Mouse (Mus musculus): ENCODE results near the gene Fam160a2. TPM values are rescaled to one million over a fixed set of nuclear protein-coding genes. Genes with fewer than 3 reads are reported as not detected.

Gene Fam160a2
- polyA plus RNA-seq, 1 experiment from 2014 or later = 43.7 TPM

GRCm38 (mm10) chr7:105342170-105342569 lies 57.7 kb downstream of the Fam160a2 start, which contains the start of gene Olfr691:
Gene Olfr691, minus strand, starts transcription at chr7:105342270.
- Histone ChIP-seq H3K36me3 (ENCODE audit: control insufficient read depth, insufficient read depth, low read length) (no peaks in the 10 kb centered on the region), H3K4me2 (ENCODE audit: low read length) (no peak within 1 kb of the TSS), H3K9ac (ENCODE audit: low read depth, low read length) (no peak within 1 kb of the TSS), H3K9me3 (replicated peaks; ENCODE audit: control insufficient read depth, low read length, poor library complexity, severe bottlenecking) (no peaks in the 10 kb centered on the region), H3K27ac (ENCODE audit: low read length) (no peak within 1 kb of the TSS), H3K27me3 (ENCODE audit: control insufficient read depth, insufficient read depth, low read depth, low read length) (no peaks in the 10 kb centered on the region), H3K4me1 (ENCODE audit: control insufficient read depth, insufficient read depth, low read length) (no peaks in the 10 kb centered on the region), H3K4me3 (ENCODE audit: low read depth, low read length) (no peak within 1 kb of the TSS)
- no peak; the same call in 1 of the 2 replicates for ATAC-seq
- WGBS = 67% methylated on average over 1 of the region's 1 CpGs

GRCm38 (mm10) chr7:105334004-105334403 lies 65.8 kb downstream of the Fam160a2 start, which contains the start of gene Olfr690:
Gene Olfr690, minus strand, starts transcription at chr7:105334104.
- ATAC-seq = no peak
- H3K27ac ChIP-seq (ENCODE audit: low read length) = no peak within 1 kb of the TSS
- no peaks in the 10 kb centered on the region for H3K9me3 ChIP-seq (replicated peaks; ENCODE audit: control insufficient read depth, low read length, poor library complexity, severe bottlenecking)
- H3K27me3 ChIP-seq (ENCODE audit: control insufficient read depth, insufficient read depth, low read depth, low read length) = no peaks in the 10 kb centered on the region
- H3K4me3 ChIP-seq (ENCODE audit: low read depth, low read length) = no peak within 1 kb of the TSS
- WGBS = 74% methylated on average over 1 of the region's 1 CpGs
- H3K4me2 ChIP-seq (ENCODE audit: low read length) = no peak within 1 kb of the TSS
- H3K4me1 ChIP-seq (ENCODE audit: control insufficient read depth, insufficient read depth, low read length) = no peaks in the 10 kb centered on the region
- no peaks in the 10 kb centered on the region for H3K36me3 ChIP-seq (ENCODE audit: control insufficient read depth, insufficient read depth, low read length)
- H3K9ac ChIP-seq (ENCODE audit: low read depth, low read length) = no peak within 1 kb of the TSS

- Histone ChIP-seq H3K4me3 (ENCODE audit: low read depth, low read length) (no peak overlapping the region), H3K36me3 (ENCODE audit: control insufficient read depth, insufficient read depth, low read length) (no peaks in the 10 kb centered on the region), H3K9me3 (replicated peaks; ENCODE audit: control insufficient read depth, low read length, poor library complexity, severe bottlenecking) (no peaks in the 10 kb centered on the region), H3K9ac (ENCODE audit: low read depth, low read length) (no peak overlapping the region), H3K27me3 (ENCODE audit: control insufficient read depth, insufficient read depth, low read depth, low read length) (no peaks in the 10 kb centered on the region), H3K4me2 (ENCODE audit: low read length) (no peak overlapping the region), H3K27ac (ENCODE audit: low read length) (no peak overlapping the region), H3K4me1 (ENCODE audit: control insufficient read depth, insufficient read depth, low read length) (no peaks in the 10 kb centered on the region)
- WGBS = 70% methylated on average over 2 of the region's 2 CpGs
- ATAC-seq = no peak
Measured at GRCm38 (mm10) chr7:105325302-105325701, 74.6 kb downstream of the Fam160a2 start.

Other genes with a start within 250 kb of the Fam160a2 start
- not detected in 2 replicates for gene Olfr684, start 236.4 kb downstream of the Fam160a2 start, polyA plus RNA-seq (2015; fragmentation: Nextera tagmentation; extraction: Ambion mirVana)
- not detected in 2 replicates for gene Olfr685, start 214.0 kb downstream of the Fam160a2 start, polyA plus RNA-seq (2015; fragmentation: Nextera tagmentation; extraction: Ambion mirVana)
- gene Olfr686, start 192.6 kb downstream of the Fam160a2 start, polyA plus RNA-seq (2015; fragmentation: Nextera tagmentation; extraction: Ambion mirVana) = not detected in 2 replicates
- gene Olfr688, start 112.0 kb downstream of the Fam160a2 start, polyA plus RNA-seq (2015; fragmentation: Nextera tagmentation; extraction: Ambion mirVana) = not detected in 2 replicates
- 0.19 TPM in 1 of 2 replicates, not detected in the other for gene Olfr689, start 88.9 kb downstream of the Fam160a2 start, polyA plus RNA-seq (2015; fragmentation: Nextera tagmentation; extraction: Ambion mirVana)
- not detected in 2 replicates for gene Olfr690, start 66.0 kb downstream of the Fam160a2 start, polyA plus RNA-seq (2015; fragmentation: Nextera tagmentation; extraction: Ambion mirVana)
- gene Olfr691, start 57.8 kb downstream of the Fam160a2 start, polyA plus RNA-seq (2015; fragmentation: Nextera tagmentation; extraction: Ambion mirVana) = 0.19 and 0.21 TPM in 2 replicates
- gene Olfr692, start 31.8 kb downstream of the Fam160a2 start, polyA plus RNA-seq (2015; fragmentation: Nextera tagmentation; extraction: Ambion mirVana) = not detected in 2 replicates
- not detected in 2 replicates for gene Gm5901, start 25.0 kb downstream of the Fam160a2 start, polyA plus RNA-seq (2015; fragmentation: Nextera tagmentation; extraction: Ambion mirVana)
- 0.14 and 0.25 TPM in 2 replicates for gene Cnga4, start 4.5 kb upstream of the Fam160a2 start, polyA plus RNA-seq (2015; fragmentation: Nextera tagmentation; extraction: Ambion mirVana)
- gene Cckbr, start 25.7 kb upstream of the Fam160a2 start, polyA plus RNA-seq (2015; fragmentation: Nextera tagmentation; extraction: Ambion mirVana) = 6.2 and 8.5 TPM in 2 replicates
- 28.6 and 31.0 TPM in 2 replicates for gene Cavin3, start 82.2 kb upstream of the Fam160a2 start, polyA plus RNA-seq (2015; fragmentation: Nextera tagmentation; extraction: Ambion mirVana)
- gene Smpd1, start 154.3 kb upstream of the Fam160a2 start, polyA plus RNA-seq (2015; fragmentation: Nextera tagmentation; extraction: Ambion mirVana) = 95.2 and 104 TPM in 2 replicates
- 333 and 360 TPM in 2 replicates for gene Apbb1, start 181.6 kb upstream of the Fam160a2 start, polyA plus RNA-seq (2015; fragmentation: Nextera tagmentation; extraction: Ambion mirVana)
- gene Hpx, start 200.1 kb upstream of the Fam160a2 start, polyA plus RNA-seq (2015; fragmentation: Nextera tagmentation; extraction: Ambion mirVana) = 0.16 and 0.32 TPM in 2 replicates
- gene Trim3, start 233.5 kb upstream of the Fam160a2 start, polyA plus RNA-seq (2015; fragmentation: Nextera tagmentation; extraction: Ambion mirVana) = 106 and 117 TPM in 2 replicates
- 127 and 131 TPM in 2 replicates for gene Timm10b, start 240.0 kb upstream of the Fam160a2 start, polyA plus RNA-seq (2015; fragmentation: Nextera tagmentation; extraction: Ambion mirVana)
- 83.8 and 92.4 TPM in 2 replicates for gene Arfip2, start 240.4 kb upstream of the Fam160a2 start, polyA plus RNA-seq (2015; fragmentation: Nextera tagmentation; extraction: Ambion mirVana)
- gene Gm45799, start 240.5 kb upstream of the Fam160a2 start, polyA plus RNA-seq (2015; fragmentation: Nextera tagmentation; extraction: Ambion mirVana) = 13.6 and 14.6 TPM in 2 replicates

Data from midbrain, embryonic 16.5 days (tissue).